Comparison of ENCODE assay signal across 15 mouse cellular contexts in the genomic region with DNA sequence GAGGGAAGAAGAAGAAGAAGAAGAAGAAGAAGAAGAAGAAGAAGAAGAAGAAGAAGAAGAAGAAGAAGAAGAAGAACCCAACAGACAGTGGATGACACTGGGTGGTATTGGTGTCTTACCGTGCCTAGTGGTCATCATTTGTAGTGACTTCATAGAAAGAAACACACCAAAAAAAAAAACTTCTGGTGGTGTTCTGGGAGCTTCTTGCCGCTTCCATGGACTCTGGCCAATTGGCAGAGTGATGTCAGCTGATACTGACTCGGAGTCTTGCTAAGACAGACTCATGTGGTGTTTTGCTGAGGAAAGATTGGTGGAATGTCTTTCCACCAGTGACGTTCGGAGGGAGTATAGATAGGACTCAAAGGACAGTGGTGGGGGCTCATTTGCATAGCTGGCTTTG.
"Had no signal": no experiment of that assay in that cellular context is flagged by ENCODE, and none has a peak within 500 bp of the region (broad histone marks: within the 10 kb centered on the region; RNA-seq: fewer than 3 reads in every experiment).

No protein-coding gene starts in this region.

- DNase-seq: retina, postnatal 1 day; right cerebral cortex, adult 18-20 months; right cerebral cortex, postnatal 14 days; right cerebral cortex, postnatal 25 days; right cerebral cortex, postnatal 4 days; spleen, adult 18-20 months; thymus, adult 18-20 months; thymus, adult 2 months; thymus, postnatal 14 days; thymus, postnatal 25 days; thymus, postnatal 36 days; thymus, postnatal 4 days had no signal

- H3K4me3 ChIP-seq: neural tube, embryonic 15.5 days; stomach, embryonic 15.5 days had no signal

- H3K36me3 ChIP-seq: neural tube, embryonic 15.5 days; stomach, embryonic 15.5 days had no signal

- H3K27ac ChIP-seq: neural tube, embryonic 15.5 days; stomach, embryonic 15.5 days; stomach, postnatal 0 days had no signal

- H3K4me1 ChIP-seq: neural tube, embryonic 15.5 days; stomach, embryonic 15.5 days had no signal

- H3K9ac ChIP-seq: neural tube, embryonic 15.5 days; stomach, embryonic 15.5 days had no signal

- H3K9me3 ChIP-seq: neural tube, embryonic 15.5 days; stomach, embryonic 15.5 days had no signal

- H3K4me2 ChIP-seq: neural tube, embryonic 15.5 days; stomach, embryonic 15.5 days had no signal

- H3K27me3 ChIP-seq: neural tube, embryonic 15.5 days; stomach, embryonic 15.5 days had no signal
